ENCODE assay signal across 8 mouse cellular contexts in the genomic region with DNA sequence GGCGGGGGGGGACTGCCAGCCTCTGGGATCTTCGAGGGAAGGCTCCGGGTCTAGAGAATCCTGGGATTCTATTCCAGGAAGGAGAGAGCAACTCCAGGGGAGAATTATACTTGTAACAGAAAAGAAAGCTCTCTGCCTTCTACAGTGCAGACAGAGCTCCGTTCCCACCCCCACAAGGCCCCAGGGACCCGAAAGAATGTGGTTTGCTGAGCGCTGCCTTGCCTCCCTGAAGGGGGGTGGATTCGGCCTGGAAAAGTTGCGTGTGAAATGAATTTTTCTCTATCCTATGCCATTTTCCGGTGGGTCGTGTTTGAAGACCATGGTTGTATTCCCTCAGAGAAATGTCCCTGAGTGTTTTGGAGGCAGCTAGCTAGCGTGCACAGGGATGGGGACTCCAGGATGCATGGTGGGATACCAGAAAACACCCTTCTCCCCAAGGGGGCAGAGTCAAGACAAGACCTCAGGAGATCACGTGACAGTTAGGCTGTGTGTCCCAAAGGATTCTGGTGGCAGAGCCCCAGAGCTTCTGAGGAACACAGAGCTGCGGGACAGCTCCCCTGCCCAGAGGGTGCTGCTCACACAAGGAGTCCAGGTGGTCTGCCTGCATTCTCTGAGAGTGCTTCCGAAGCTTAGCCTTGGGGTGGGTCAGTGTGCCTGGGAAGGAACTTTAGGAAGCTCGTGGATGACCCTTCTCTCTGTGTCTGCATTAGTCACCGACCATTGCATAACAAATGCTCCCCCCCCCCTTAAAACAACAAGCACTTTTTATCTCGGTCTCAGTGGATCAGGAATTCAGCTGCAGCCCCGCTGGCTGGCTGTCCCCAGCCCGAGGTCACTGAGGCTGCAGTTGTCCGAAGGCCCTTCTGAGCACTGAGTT. TPM values are rescaled to one million over a fixed set of nuclear protein-coding genes. Genes with fewer than 3 reads are reported as not detected.
DNase-seq lines count a peak whose midpoint lies in the region; ATAC-seq and TF ChIP-seq lines count a peak whose summit lies in the region.

No protein-coding gene starts in this region.

- peak overlapping the region; percentile 17; the same call in 1 of the 2 replicates for H3K9ac ChIP-seq in forebrain, embryonic 11.5 days (ENCODE audit: low read length)
- no peak overlapping the region for H3K9ac ChIP-seq in midbrain, embryonic 13.5 days (replicated peaks)

- H3K4me2 ChIP-seq in forebrain, embryonic 11.5 days (ENCODE audit: low read depth, low read length, severe bottlenecking): no peak overlapping the region
- H3K4me2 ChIP-seq in midbrain, embryonic 13.5 days (replicated peaks): no peak overlapping the region

- peak in 1 of 2 experiments; percentile 37 for DNase-seq in left cerebral cortex, adult 2 months (ENCODE audit: extremely low spot score in 1 of 2, low spot score in 2 of 2)
- DNase-seq in left cerebral cortex, postnatal 4 days: no peak
- no peak for DNase-seq in forebrain, embryonic 11.5 days (ENCODE audit: low spot score)
- DNase-seq in heart, postnatal 10 days: peak; percentile 87 to 89
- DNase-seq in kidney, postnatal 4 days: peak; percentile 80 to 88
- DNase-seq in ovary, adult 18-20 months (ENCODE audit: low spot score): no peak
- no peak for DNase-seq in left cerebral cortex, adult 9 months (ENCODE audit: low spot score in 2 of 2)

- ATAC-seq in forebrain, embryonic 11.5 days (replicated peaks; ENCODE audit: low FRiP score): no peak
- no peak for ATAC-seq in midbrain, embryonic 13.5 days

- H3K36me3 ChIP-seq in forebrain, embryonic 11.5 days (ENCODE audit: control insufficient read depth, insufficient read depth, low read length): no peaks in the 10 kb centered on the region
- no peaks in the 10 kb centered on the region for H3K36me3 ChIP-seq in midbrain, embryonic 13.5 days

- peaks cover 30% of the 10 kb centered on the region for H3K4me1 ChIP-seq in forebrain, embryonic 11.5 days (replicated peaks; ENCODE audit: control insufficient read depth, insufficient read depth, low read length)
- peaks cover 55% of the 10 kb centered on the region for H3K4me1 ChIP-seq in midbrain, embryonic 13.5 days (replicated peaks)

- no peaks in the 10 kb centered on the region for H3K9me3 ChIP-seq in forebrain, embryonic 11.5 days (ENCODE audit: control insufficient read depth, low read length)
- H3K9me3 ChIP-seq in midbrain, embryonic 13.5 days: no peaks in the 10 kb centered on the region

- intact Hi-C loops in left cerebral cortex, adult 2 months (cut with DNase I): loop anchor here (5.0 kb wide), 1 partner anchor 176 kb away; no protein-coding TSS in a partner anchor
- intact Hi-C loops in left cerebral cortex, postnatal 4 days (cut with DNase I): no loop called here
- intact Hi-C loops in heart, postnatal 10 days (cut with DNase I): loop anchor here (2.0 to 5.0 kb wide), 3 partner anchors 58 to 164 kb away; no protein-coding TSS in a partner anchor

- H3K27me3 ChIP-seq in forebrain, embryonic 11.5 days (ENCODE audit: control insufficient read depth, insufficient read depth, low read length): no peaks in the 10 kb centered on the region
- no peaks in the 10 kb centered on the region for H3K27me3 ChIP-seq in midbrain, embryonic 13.5 days

- no peak overlapping the region for H3K4me3 ChIP-seq in left cerebral cortex, adult 2 months
- no peak overlapping the region for H3K4me3 ChIP-seq in forebrain, embryonic 11.5 days (ENCODE audit: low read depth, low read length)
- no peak overlapping the region for H3K4me3 ChIP-seq in midbrain, embryonic 13.5 days (replicated peaks)

- peak overlapping the region; percentile 62 for H3K27ac ChIP-seq in left cerebral cortex, adult 2 months
- H3K27ac ChIP-seq in forebrain, embryonic 11.5 days (ENCODE audit: low read depth, low read length): 0 out of 2 replicates have a peak overlapping the region, but pooled peaks have one; percentile 6
- peak overlapping the region; percentile 35; the same call in 1 of the 2 replicates for H3K27ac ChIP-seq in midbrain, embryonic 13.5 days

- no peak; the same call in 1 of the 2 replicates for TF ChIP-seq CTCF in left cerebral cortex, adult 2 months (IDR thresholded peaks at IDR 0.05)

- 18% methylated on average over 19 of the region's 20 CpGs for WGBS in forebrain, embryonic 11.5 days
- WGBS in midbrain, embryonic 13.5 days: 17% methylated on average over 19 of the region's 20 CpGs

RNA-seq across cellular contexts. Expression of a gene that starts 6.4 kb away (rescaled TPM):
- 1 to 10 TPM; 2.8 to 5.7 TPM for total RNA-seq in left cerebral cortex, adult 2 months (2021)
- total RNA-seq in left cerebral cortex, postnatal 4 days (2021): 1 to 10 TPM; 3.0 to 3.7 TPM
- 0.57 and 0.71 TPM in 2 replicates for polyA plus RNA-seq in forebrain, embryonic 11.5 days (2014; fragmentation: Nextera tagmentation; extraction: Ambion mirVana)
- 1 to 10 TPM; 1.9 to 3.1 TPM for total RNA-seq in heart, postnatal 10 days (2021)
- polyA plus RNA-seq in midbrain, embryonic 13.5 days (2015; fragmentation: Nextera tagmentation; extraction: Ambion mirVana): 0.27 and 0.43 TPM in 2 replicates

Comparison
In these comparisons a context has a peak if more than half of its experiments do, and no peak if none do; other contexts are left out.
1. DNase-seq: peak in heart, postnatal 10 days (2 of 2) and kidney, postnatal 4 days (2 of 2); none in left cerebral cortex, postnatal 4 days (single experiment), forebrain, embryonic 11.5 days (single experiment), ovary, adult 18-20 months (single experiment) and left cerebral cortex, adult 9 months (0 of 2).
2. H3K27ac ChIP-seq: peak in every context shown above with its lines; median percentile 62 in left cerebral cortex, adult 2 months; 35 in midbrain, embryonic 13.5 days; 6 in forebrain, embryonic 11.5 days.